Mouse (Mus musculus) megakaryocyte, embryonic 14.5 days (primary cell): ENCODE results near the gene Myt1l.

Experiments
- FLI1 ChIP-seq: IDR thresholded peaks from 2 replicates; pipeline ENCODE4 v1.6.1; 2012; ENCODE audit warnings: low read length, inconsistent platforms, mixed read lengths
- GATA1 ChIP-seq: IDR thresholded peaks from 3 replicates; pipeline ENCODE4 v1.6.1; 2012; ENCODE audit warnings: mixed read lengths, low read length, inconsistent platforms, borderline replicate concordance

GRCm38 (mm10) chr12:29816130-29816529, 287.9 kb downstream of the Myt1l start:
- no peak for TF ChIP-seq GATA1
- no peak for TF ChIP-seq FLI1
